Mouse (Mus musculus): ENCODE data around the gene Lmo3. TPM values are rescaled to one million over a fixed set of nuclear protein-coding genes. Genes with fewer than 3 reads are reported as not detected.

Gene Lmo3
- 100 to 1,000 TPM; 142 to 176 TPM for total RNA-seq (2021)

DNA sequence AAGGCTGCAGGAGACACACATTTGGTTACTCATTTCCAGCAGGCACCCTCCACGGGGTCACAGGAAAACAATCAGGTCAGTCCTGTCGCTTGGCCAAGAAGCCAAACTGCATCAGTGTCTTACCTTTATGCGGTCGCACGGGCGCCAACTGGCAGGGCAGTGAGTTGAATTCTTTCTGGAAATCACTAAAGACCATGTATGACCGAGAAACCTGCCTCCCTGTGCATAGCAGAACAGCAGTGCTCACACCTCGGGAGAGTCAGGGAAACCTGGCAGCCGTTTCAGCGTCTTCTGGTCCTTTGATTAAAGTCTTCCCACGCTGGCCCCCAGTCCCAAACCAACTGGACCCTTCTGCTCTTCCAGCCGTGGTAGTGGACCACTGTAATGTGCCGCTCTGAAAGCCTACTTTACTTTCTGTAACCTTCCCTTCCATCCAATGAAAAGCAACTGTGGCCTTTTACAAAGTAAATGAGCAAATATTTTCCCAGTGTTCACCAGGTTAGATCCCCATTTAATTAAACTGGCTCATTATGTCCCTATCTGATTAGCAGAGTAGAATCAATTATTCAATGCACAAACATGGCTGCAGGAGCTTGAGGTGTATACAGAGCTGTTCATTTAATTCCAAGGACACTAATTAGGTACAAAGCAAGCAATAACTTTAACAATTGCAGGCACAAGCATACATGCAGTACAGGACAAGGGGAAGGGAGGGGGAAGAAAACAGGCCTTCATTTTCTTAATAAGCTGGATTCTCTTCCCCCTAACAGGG, at the start of gene Lmo3:
Gene Lmo3 (minus strand): TSS at position 235 of the 772 bp plus-strand sequence.
- DNase-seq (ENCODE audit: low spot score in 2 of 2), result no peak
- intact Hi-C loops (cut with DNase I), result no loop called here

DNA sequence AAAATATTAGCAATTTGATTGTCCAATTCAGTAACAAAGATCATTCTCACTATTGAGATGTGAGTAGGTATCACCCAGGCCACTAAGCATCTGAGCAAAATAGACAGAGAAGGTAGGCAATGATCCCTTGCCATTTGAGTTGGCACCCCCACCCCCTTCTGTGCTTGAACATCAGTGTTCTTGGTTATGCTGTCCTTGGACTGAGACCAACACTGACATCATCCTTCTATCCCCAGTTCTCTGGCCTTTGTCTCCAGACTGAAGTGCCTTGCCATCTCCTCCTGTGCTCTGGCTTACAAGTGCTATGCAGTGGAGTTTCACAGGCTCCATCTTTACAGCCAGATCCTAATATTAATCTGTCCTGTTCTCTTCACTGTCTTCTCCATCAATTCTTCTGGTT, 39.0 kb upstream of the Lmo3 start:
- DNase-seq (ENCODE audit: low spot score in 2 of 2), result no peak
- intact Hi-C loops (cut with DNase I), result no loop called here

- intact Hi-C loops (cut with DNase I), result no loop called here
- DNase-seq (ENCODE audit: low spot score in 2 of 2), result no peak
These were observed 36.6 kb upstream of the Lmo3 start for GRCm38 (mm10) chr6:138618396-138618795.

GRCm38 (mm10) chr6:138597016-138597415, 15.2 kb upstream of the Lmo3 start:
- intact Hi-C loops (cut with DNase I), result no loop called here
- no peak for DNase-seq (ENCODE audit: low spot score in 2 of 2)

GRCm38 (mm10) chr6:138595991-138596698, 14.4 kb upstream of the Lmo3 start:
- no peak for DNase-seq (ENCODE audit: low spot score in 2 of 2)
- intact Hi-C loops (cut with DNase I), result no loop called here

DNA sequence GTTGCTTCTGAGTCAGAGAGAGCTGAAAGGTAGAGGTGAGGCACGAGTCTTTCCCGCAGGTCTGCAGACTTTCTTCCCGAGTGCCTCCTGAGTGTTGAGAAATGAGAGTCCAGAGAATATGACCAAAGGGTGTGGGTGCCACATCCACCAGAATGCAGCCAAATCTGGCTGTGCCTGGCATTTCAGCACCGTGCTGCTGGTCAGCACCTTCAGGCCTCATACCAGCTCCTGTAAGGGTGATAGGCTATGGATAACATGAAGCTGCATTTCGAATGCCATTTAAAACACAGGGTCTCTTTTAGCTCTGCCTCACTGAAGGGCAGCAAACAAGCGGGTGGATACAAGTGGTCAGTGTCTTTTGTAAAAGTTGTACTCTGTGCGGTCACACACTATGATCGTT, 1.5 kb upstream of the Lmo3 start:
- intact Hi-C loops (cut with DNase I), result no loop called here
- DNase-seq (ENCODE audit: low spot score in 2 of 2), result no peak

GRCm38 (mm10) chr6:138582506-138583000, 785 bp upstream of the Lmo3 start:
- no peak for DNase-seq (ENCODE audit: low spot score in 2 of 2)
- intact Hi-C loops (cut with DNase I), result no loop called here

GRCm38 (mm10) chr6:138580491-138581076, 1.2 kb downstream of the Lmo3 start:
- no peak for DNase-seq (ENCODE audit: low spot score in 2 of 2)
- intact Hi-C loops (cut with DNase I), result no loop called here

DNA sequence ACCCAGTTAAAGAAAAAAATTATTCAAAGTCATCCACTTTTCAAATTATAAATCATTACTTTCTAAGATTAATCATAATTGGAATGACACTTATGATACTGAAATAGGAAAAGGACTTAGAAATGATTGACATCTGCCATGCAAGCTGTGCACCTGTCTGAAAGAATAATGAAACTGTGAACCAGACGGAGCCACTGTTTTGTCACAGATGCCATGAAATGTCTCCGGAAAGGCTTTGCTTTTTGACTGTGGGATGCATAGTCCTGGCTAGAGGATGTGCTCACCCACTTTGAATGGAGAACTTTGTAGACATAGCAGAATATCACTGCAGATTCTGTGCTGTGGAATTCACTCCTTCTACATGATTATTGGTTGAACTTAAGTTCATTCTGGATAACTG, 18.4 kb downstream of the Lmo3 start:
- intact Hi-C loops (cut with DNase I), result no loop called here
- DNase-seq (ENCODE audit: low spot score in 2 of 2), result no peak

DNA sequence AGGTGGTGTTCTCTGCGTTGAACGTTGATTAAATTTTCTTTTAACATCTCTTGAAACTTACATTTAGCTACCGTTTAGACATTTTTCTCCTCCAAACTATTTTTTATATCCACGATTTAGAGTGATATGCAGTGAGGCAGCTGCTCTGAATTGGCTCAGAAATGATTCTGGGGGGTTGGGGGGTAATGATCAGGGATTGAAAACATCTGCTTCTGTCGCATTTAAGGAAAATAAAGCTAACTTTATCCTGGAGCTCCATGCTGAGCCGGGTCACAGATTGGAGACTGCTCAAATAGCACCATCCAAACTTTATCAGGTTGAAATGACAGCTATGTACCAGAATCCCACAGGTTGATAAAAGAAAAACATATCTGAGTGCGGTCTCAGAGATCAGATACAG, 29.6 kb downstream of the Lmo3 start:
- no peak for DNase-seq (ENCODE audit: low spot score in 2 of 2)
- intact Hi-C loops (cut with DNase I), result no loop called here

DNA sequence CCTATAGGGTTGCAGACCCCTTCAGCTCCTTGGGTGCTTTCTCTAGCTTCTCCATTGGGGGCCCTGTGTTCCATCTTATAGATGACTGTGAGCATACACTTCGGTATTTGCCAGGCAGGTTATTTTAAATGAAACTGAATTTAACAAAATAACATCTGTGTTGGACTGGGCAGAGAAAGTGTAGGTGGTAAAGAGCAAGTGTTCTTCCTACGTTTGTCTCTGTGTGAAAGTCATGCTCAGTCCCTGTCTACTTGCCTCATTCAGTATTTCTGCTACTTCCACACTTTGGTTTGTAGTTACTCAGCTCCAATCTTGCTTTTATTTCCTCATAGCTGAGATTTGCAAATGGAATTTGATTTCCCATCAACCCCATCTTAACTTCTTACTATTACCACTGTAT, 46.9 kb downstream of the Lmo3 start:
- peak; percentile 4 to 6 for DNase-seq (ENCODE audit: low spot score in 2 of 2)

DNA sequence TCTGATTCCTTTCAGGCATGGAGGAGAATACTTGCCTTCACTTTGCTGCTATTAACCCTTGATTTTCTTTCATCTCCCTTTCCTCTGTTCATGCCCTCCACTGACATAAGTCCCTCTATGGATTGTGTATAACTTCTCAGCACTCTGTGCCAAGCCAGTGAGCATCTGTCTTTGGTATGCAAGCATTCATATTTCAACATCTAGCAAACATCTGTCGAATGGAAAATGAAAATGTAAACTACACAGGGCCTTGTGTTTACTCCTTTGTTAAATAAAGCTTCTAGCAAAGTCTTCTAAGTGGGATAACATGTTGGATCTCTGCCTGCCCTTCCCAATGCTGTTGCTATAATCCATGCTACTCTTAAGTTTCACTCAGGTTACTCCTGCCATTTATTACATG, 75.1 kb downstream of the Lmo3 start:
- DNase-seq (ENCODE audit: low spot score in 2 of 2), result no peak
- intact Hi-C loops (cut with DNase I), result no loop called here

More for the DNA sequence above, 46.9 kb downstream of the Lmo3 start:
- intact Hi-C loops (cut with DNase I), result no loop called here

- intact Hi-C loops (cut with DNase I), result no loop called here
- no peak for DNase-seq (ENCODE audit: low spot score in 2 of 2)
These were observed 77.8 kb downstream of the Lmo3 start for GRCm38 (mm10) chr6:138503946-138504345.

DNA sequence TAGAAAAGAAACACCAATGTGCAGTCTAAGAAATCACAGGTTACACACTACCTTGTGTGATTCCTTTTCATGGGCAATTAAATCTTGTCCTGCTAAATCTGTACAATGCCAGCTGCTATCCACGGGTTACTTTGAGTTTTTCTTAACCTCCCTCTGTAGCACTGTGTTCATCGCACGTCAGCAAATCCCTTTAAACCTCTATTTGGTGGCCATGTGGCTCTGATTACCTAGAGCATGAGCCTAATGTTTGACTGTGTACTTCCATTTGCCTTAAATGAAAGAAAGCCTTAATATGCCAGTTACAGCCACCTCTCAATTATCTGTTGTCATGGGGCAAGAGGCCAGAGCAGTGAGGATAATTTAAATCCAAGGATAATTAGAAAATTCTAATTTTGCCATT, 98.9 kb downstream of the Lmo3 start:
- DNase-seq (ENCODE audit: low spot score in 2 of 2), result no peak
- intact Hi-C loops (cut with DNase I), result no loop called here

GRCm38 (mm10) chr6:138477611-138478010, 104.2 kb downstream of the Lmo3 start:
- intact Hi-C loops (cut with DNase I), result loop anchor here (5.0 kb wide), 1 partner anchor 770 kb away; no protein-coding TSS in a partner anchor
- peak; percentile 58 to 62 for DNase-seq (ENCODE audit: low spot score in 2 of 2)

DNA sequence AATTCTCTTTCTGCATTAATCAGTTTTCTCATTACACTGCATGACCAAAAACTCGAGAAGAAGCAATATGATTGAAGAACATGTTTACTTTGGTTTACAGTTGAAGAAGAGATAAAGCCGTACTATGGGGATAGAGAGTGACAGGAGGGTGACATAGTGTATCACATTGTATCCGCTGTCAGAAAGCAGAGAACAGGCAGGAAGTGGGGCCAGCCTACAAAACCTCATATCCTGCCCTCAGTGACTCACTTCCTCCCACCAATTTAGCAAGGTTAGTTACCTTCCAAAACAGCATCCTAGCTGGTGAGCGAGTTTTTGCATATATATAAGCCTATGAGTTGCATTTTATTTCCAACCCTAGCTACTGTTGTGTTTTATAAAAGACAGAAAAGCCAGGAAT, 112.6 kb downstream of the Lmo3 start:
- DNase-seq (ENCODE audit: low spot score in 2 of 2), result no peak
- intact Hi-C loops (cut with DNase I), result no loop called here

GRCm38 (mm10) chr6:138444515-138445048, 137.2 kb downstream of the Lmo3 start:
- intact Hi-C loops (cut with DNase I), result no loop called here
- no peak for DNase-seq (ENCODE audit: low spot score in 2 of 2)

DNA sequence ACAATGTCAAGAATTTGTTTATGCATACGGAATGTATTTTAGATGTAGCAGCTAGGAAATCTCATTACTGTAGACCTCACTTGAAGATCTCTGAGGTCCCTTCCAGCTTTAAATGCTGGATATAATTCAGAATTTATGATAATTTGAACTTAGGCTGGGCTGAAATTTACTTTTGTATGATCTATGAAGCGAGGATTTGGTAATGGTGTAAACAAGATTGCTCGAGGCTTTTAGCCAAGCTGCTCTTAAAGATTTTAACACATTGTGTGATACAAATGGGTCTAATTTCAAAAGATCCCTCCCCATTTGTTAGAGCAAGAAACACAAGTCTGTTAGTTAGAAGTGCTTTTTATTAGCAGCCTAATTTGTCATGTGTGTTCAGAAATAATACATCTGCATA, 144.4 kb downstream of the Lmo3 start:
- intact Hi-C loops (cut with DNase I), result no loop called here
- DNase-seq (ENCODE audit: low spot score in 2 of 2), result no peak

DNA sequence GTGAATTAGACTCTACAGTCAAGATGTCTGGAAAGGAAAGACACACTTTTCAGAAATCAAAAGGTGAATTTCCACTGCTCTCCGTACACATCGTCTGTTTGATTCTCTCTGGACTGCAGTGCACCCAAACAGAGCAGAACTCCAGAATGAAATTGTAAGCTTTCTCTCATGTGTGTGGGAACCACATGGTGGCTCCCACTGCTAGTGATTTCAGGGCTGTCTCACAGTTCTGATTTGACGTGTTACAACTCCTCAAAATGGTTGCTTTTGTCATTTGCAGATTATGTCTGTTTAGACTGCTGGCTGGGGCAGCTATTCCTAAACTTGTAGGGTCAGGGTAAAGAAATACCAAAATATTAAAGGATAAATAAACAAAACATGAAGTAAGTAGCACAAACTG, 145.0 kb downstream of the Lmo3 start:
- no peak for DNase-seq (ENCODE audit: low spot score in 2 of 2)
- intact Hi-C loops (cut with DNase I), result no loop called here

GRCm38 (mm10) chr6:138427394-138427793, 154.4 kb downstream of the Lmo3 start:
- no peak for DNase-seq (ENCODE audit: low spot score in 2 of 2)
- intact Hi-C loops (cut with DNase I), result loop anchor here (10.0 kb wide), 1 partner anchor 263 kb away; no protein-coding TSS in a partner anchor

Measured in left cerebral cortex, postnatal 36 days (tissue).